ENCODE assay signal across 8 mouse cellular contexts in genomic region chr11:32588090-32588891, GRCm38 (mm10). TPM values are rescaled to one million over a fixed set of nuclear protein-coding genes. Genes with fewer than 3 reads are reported as not detected.
DNase-seq lines count a peak whose midpoint lies in the region; ATAC-seq and TF ChIP-seq lines count a peak whose summit lies in the region.

No protein-coding gene starts in this region.

- intact Hi-C loops in gastrocnemius, adult 2 months (cut with DNase I) = loop anchor here (1.0 to 5.0 kb wide), 4 partner anchors 41 to 246 kb away; partner anchors contain the start of genes Efcab9 and Stk10

- peak; percentile 32 for ATAC-seq in intestine, embryonic 15.5 days
- peak; percentile 69 for ATAC-seq in limb, embryonic 13.5 days (ENCODE audit: low FRiP score, low read depth)
- peak; percentile 44; the same call in 1 of the 2 replicates for ATAC-seq in midbrain, postnatal 0 days (ENCODE audit: low FRiP score)

- no peaks in the 10 kb centered on the region for H3K9me3 ChIP-seq in intestine, embryonic 15.5 days
- H3K9me3 ChIP-seq in limb, embryonic 13.5 days = no peaks in the 10 kb centered on the region
- H3K9me3 ChIP-seq in midbrain, postnatal 0 days (ENCODE audit: low read length) = no peaks in the 10 kb centered on the region

- H3K4me1 ChIP-seq in intestine, embryonic 15.5 days (replicated peaks) = peaks cover 4% of the 10 kb centered on the region; the same call in 1 of the 2 replicates
- H3K4me1 ChIP-seq in limb, embryonic 13.5 days = peaks cover 12% of the 10 kb centered on the region
- H3K4me1 ChIP-seq in midbrain, postnatal 0 days (ENCODE audit: insufficient read depth, low read length) = no peaks in the 10 kb centered on the region

- H3K4me2 ChIP-seq in intestine, embryonic 15.5 days (replicated peaks) = no peak overlapping the region
- H3K4me2 ChIP-seq in limb, embryonic 13.5 days (replicated peaks) = 0 out of 2 replicates have a peak overlapping the region, but pooled peaks have one; percentile 11
- H3K4me2 ChIP-seq in midbrain, postnatal 0 days (ENCODE audit: low read depth, low read length, poor library complexity, severe bottlenecking) = no peak overlapping the region

- H3K36me3 ChIP-seq in intestine, embryonic 15.5 days = no peaks in the 10 kb centered on the region
- no peaks in the 10 kb centered on the region for H3K36me3 ChIP-seq in limb, embryonic 13.5 days
- no peaks in the 10 kb centered on the region for H3K36me3 ChIP-seq in midbrain, postnatal 0 days (ENCODE audit: insufficient read depth, low read length)
- H3K36me3 ChIP-seq in splenic B cell, adult 2 months (ENCODE audit: control insufficient read depth, insufficient read depth, low read length, poor library complexity, severe bottlenecking) = peaks cover 4% of the 10 kb centered on the region

- H3K27ac ChIP-seq in gastrocnemius, adult 2 months = no peak overlapping the region
- H3K27ac ChIP-seq in intestine, embryonic 15.5 days = no peak overlapping the region
- peak overlapping the region; percentile 58 for H3K27ac ChIP-seq in limb, embryonic 13.5 days
- no peak overlapping the region for H3K27ac ChIP-seq in midbrain, postnatal 0 days (ENCODE audit: low read depth, low read length)

- WGBS in intestine, embryonic 15.5 days = 34% methylated on average over 15 of the region's 15 CpGs
- 34% methylated on average over 15 of the region's 15 CpGs for WGBS in limb, embryonic 13.5 days
- 31% methylated on average over 15 of the region's 15 CpGs for WGBS in midbrain, postnatal 0 days

- H3K27me3 ChIP-seq in intestine, embryonic 15.5 days (replicated peaks) = no peaks in the 10 kb centered on the region
- H3K27me3 ChIP-seq in limb, embryonic 13.5 days = no peaks in the 10 kb centered on the region; the same call in 1 of the 2 replicates
- no peaks in the 10 kb centered on the region for H3K27me3 ChIP-seq in midbrain, postnatal 0 days (ENCODE audit: insufficient read depth, low read length)
- H3K27me3 ChIP-seq in splenic B cell, adult 2 months (ENCODE audit: control insufficient read depth, insufficient read depth, low read length, poor library complexity, severe bottlenecking) = no peaks in the 10 kb centered on the region

- DNase-seq in ovary, postnatal 10 days (ENCODE audit: low spot score) = peak; percentile 74
- no peak for DNase-seq in ovary, adult 18-20 months (ENCODE audit: low spot score)
- peak; percentile 85 to 86 for DNase-seq in cerebellum, postnatal 36 days
- peak; percentile 78 for DNase-seq in gastrocnemius, adult 2 months
- DNase-seq in midbrain, postnatal 0 days (ENCODE audit: low spot score) = peak; percentile 80
- peak; percentile 77 for DNase-seq in splenic B cell, adult 2 months (ENCODE audit: low read depth, low spot score)

- TF ChIP-seq CTCF in gastrocnemius, adult 2 months (IDR thresholded peaks at IDR 0.05) = peak; percentile 100
- peak; percentile 97 for TF ChIP-seq CTCF in midbrain, postnatal 0 days (IDR thresholded peaks at IDR 0.05)

- peak overlapping the region; percentile 20; the same call in 1 of the 2 replicates for H3K9ac ChIP-seq in intestine, embryonic 15.5 days
- peak overlapping the region; percentile 53 for H3K9ac ChIP-seq in limb, embryonic 13.5 days
- peak overlapping the region; percentile 48; the same call in 1 of the 2 replicates for H3K9ac ChIP-seq in midbrain, postnatal 0 days (replicated peaks; ENCODE audit: low read length, poor library complexity, severe bottlenecking)

- H3K4me3 ChIP-seq in gastrocnemius, adult 2 months = no peak overlapping the region
- no peak overlapping the region for H3K4me3 ChIP-seq in intestine, embryonic 15.5 days (replicated peaks)
- no peak overlapping the region for H3K4me3 ChIP-seq in limb, embryonic 13.5 days
- no peak overlapping the region for H3K4me3 ChIP-seq in midbrain, postnatal 0 days (ENCODE audit: low read depth, low read length)

RNA-seq across cellular contexts. Expression of gene Fbxw11, which starts 54.2 kb away (rescaled TPM):
- 10 to 100 TPM; 56.9 to 68.9 TPM for total RNA-seq in gastrocnemius, adult 2 months (2021)
- polyA plus RNA-seq in intestine, embryonic 15.5 days (2015; fragmentation: Nextera tagmentation; extraction: Ambion mirVana) = 59.8 and 65.7 TPM in 2 replicates
- polyA plus RNA-seq in limb, embryonic 13.5 days (2015; fragmentation: Nextera tagmentation; extraction: Ambion mirVana) = 80.4 and 85.4 TPM in 2 replicates
- 130 and 140 TPM in 2 replicates for total RNA-seq in midbrain, postnatal 0 days (2014; rRNA removed)
- 97.1 and 100 TPM in 2 replicates for polyA plus RNA-seq in midbrain, postnatal 0 days (2015; fragmentation: Nextera tagmentation; extraction: Ambion mirVana)

RNA-seq across cellular contexts. Expression of gene Stk10, which starts 55.2 kb away (rescaled TPM):
- total RNA-seq in gastrocnemius, adult 2 months (2021) = 1 to 10 TPM; 1.9 to 3.8 TPM
- polyA plus RNA-seq in intestine, embryonic 15.5 days (2015; fragmentation: Nextera tagmentation; extraction: Ambion mirVana) = 3.6 and 4.3 TPM in 2 replicates
- polyA plus RNA-seq in limb, embryonic 13.5 days (2015; fragmentation: Nextera tagmentation; extraction: Ambion mirVana) = 2.6 and 3.1 TPM in 2 replicates
- total RNA-seq in midbrain, postnatal 0 days (2014; rRNA removed) = 4.7 and 9.4 TPM in 2 replicates
- 0.87 and 0.99 TPM in 2 replicates for polyA plus RNA-seq in midbrain, postnatal 0 days (2015; fragmentation: Nextera tagmentation; extraction: Ambion mirVana)

RNA-seq across cellular contexts. Expression of gene Efcab9, which starts 56.4 kb away (rescaled TPM):
- total RNA-seq in gastrocnemius, adult 2 months (2021) = 1 to 10 TPM; 1.0 to 2.0 TPM
- polyA plus RNA-seq in intestine, embryonic 15.5 days (2015; fragmentation: Nextera tagmentation; extraction: Ambion mirVana) = 0.35 and 0.64 TPM in 2 replicates
- polyA plus RNA-seq in limb, embryonic 13.5 days (2015; fragmentation: Nextera tagmentation; extraction: Ambion mirVana) = 0.45 TPM in 1 of 2 replicates, not detected in the other
- not detected in 2 replicates for total RNA-seq in midbrain, postnatal 0 days (2014; rRNA removed)
- polyA plus RNA-seq in midbrain, postnatal 0 days (2015; fragmentation: Nextera tagmentation; extraction: Ambion mirVana) = not detected in 2 replicates
